Mouse (Mus musculus) hindbrain, embryonic 16.5 days (tissue): ENCODE results near the gene Zfp276. TPM values are rescaled to one million over a fixed set of nuclear protein-coding genes. Genes with fewer than 3 reads are reported as not detected.

Experiments used
- ATAC-seq: fragments of 200-750 bp; cut with Nextera tagmentation; 2 replicates; pipeline ENCODE4 v1.8.0; 2017; ENCODE audit warnings: moderate TSS enrichment, moderate library complexity
- H3K27ac ChIP-seq: fragments of 300-500 bp; sonication (generic); 2 replicates; pipeline ENCODE4 v1.5.1; 2014; ENCODE audit warnings: low read depth, mild to moderate bottlenecking, control low read depth, low read length, moderate library complexity
- H3K27me3 ChIP-seq: fragments of 300-500 bp; sonication (generic); replicated peaks from 2 replicates; pipeline ENCODE4 v1.6.1; 2014; ENCODE audit warnings: low read length; ENCODE audit not compliant: control insufficient read depth, insufficient read depth
- H3K36me3 ChIP-seq: fragments of 300-500 bp; sonication (generic); 2 replicates; pipeline ENCODE4 v1.6.1; 2014; ENCODE audit warnings: mild to moderate bottlenecking, low read length, moderate library complexity, mixed read lengths; ENCODE audit not compliant: control insufficient read depth, insufficient read depth
- H3K4me1 ChIP-seq: fragments of 300-500 bp; sonication (generic); 2 replicates; pipeline ENCODE4 v1.6.1; 2014; ENCODE audit warnings: low read depth, low read length; ENCODE audit not compliant: control insufficient read depth, insufficient read depth
- H3K4me2 ChIP-seq: fragments of 300-500 bp; sonication (generic); 2 replicates; pipeline ENCODE4 v1.6.1; 2014; ENCODE audit warnings: mild to moderate bottlenecking, low read length, control low read depth, moderate library complexity
- H3K4me3 ChIP-seq: fragments of 300-500 bp; sonication (generic); 2 replicates; pipeline ENCODE4 v1.5.1; 2014; ENCODE audit warnings: mild to moderate bottlenecking, low read length, control low read depth, moderate library complexity
- H3K9ac ChIP-seq: fragments of 300-500 bp; sonication (generic); 2 replicates; pipeline ENCODE4 v1.6.1; 2014; ENCODE audit warnings: low read depth, mild to moderate bottlenecking, control low read depth, low read length, moderate library complexity
- H3K9me3 ChIP-seq: fragments of 300-500 bp; sonication (generic); 2 replicates; pipeline ENCODE4 v1.6.1; 2014; ENCODE audit warnings: mild to moderate bottlenecking, low read length, moderate library complexity; ENCODE audit not compliant: control insufficient read depth
- WGBS: fragments of 180-500 bp; shearing (Covaris S2); extraction: QIAGEN DNeasy Blood & Tissue Kit; methylation state at CpG from one replicate; pipeline ENCODE4 v1.1.7; 2014; 5-methylcytosine and 5-hydroxymethylcytosine counted together
- polyA plus RNA-seq: library from polyadenylated mRNA; unstranded; fragments of >200 nt; fragmentation: Nextera tagmentation; extraction: Ambion mirVana; gene quantifications from 2 replicates; pipeline ENCODE4 v1.2.1, GENCODE M21; 2015

Zfp276 gene
- polyA plus RNA-seq, 1 experiment from 2014 or later = 22.4 TPM

- Histone ChIP-seq H3K4me3 (no peak overlapping the region), H3K9ac (no peak overlapping the region), H3K27ac (no peak overlapping the region), H3K4me1 (no peaks in the 10 kb centered on the region), H3K4me2 (no peak overlapping the region), H3K9me3 (no peaks in the 10 kb centered on the region), H3K36me3 (no peaks in the 10 kb centered on the region), H3K27me3 (no peaks in the 10 kb centered on the region)
- WGBS = 91% methylated on average over 3 of the region's 3 CpGs
- ATAC-seq = no peak
Observed at GRCm38 (mm10) chr8:123292281-123292680, 38.3 kb downstream of the Zfp276 start.

GRCm38 (mm10) chr8:123292785-123293184, 38.8 kb downstream of the Zfp276 start:
- Histone ChIP-seq H3K36me3 (no peaks in the 10 kb centered on the region), H3K27me3 (no peaks in the 10 kb centered on the region), H3K4me1 (no peaks in the 10 kb centered on the region), H3K27ac (no peak overlapping the region), H3K4me2 (no peak overlapping the region), H3K9ac (no peak overlapping the region), H3K4me3 (no peak overlapping the region), H3K9me3 (no peaks in the 10 kb centered on the region)
- ATAC-seq = no peak
- WGBS = 89% methylated on average over 2 of the region's 2 CpGs

DNA sequence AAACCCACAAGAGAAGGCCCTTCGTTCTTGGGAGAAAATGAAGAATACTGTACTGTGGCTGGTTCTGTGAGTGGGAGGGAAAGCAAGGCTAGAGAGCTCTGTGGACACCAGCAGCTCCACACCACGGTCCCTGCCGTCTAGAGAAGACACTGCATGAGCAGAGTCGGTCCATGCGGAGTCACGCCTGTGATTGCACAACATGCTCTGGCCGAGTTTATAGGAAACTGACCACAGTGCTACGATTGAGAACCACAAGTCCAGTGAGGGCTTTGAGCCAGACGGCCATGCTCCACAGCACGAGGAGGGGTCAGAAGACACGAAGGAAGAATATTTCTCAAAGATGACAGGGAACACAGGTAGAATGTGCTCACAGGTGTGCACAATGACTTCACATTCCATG, 44.3 kb downstream of the Zfp276 start:
- WGBS = 91% methylated on average over 11 of the region's 11 CpGs
- H3K4me3 ChIP-seq = no peak overlapping the region
- ATAC-seq = no peak

GRCm38 (mm10) chr8:123308738-123309137, 54.7 kb downstream of the Zfp276 start:
- ATAC-seq = no peak
- 73% methylated on average over 4 of the region's 4 CpGs for WGBS
- H3K4me3 ChIP-seq = no peak overlapping the region

More for the DNA sequence above, 44.3 kb downstream of the Zfp276 start:
- Histone ChIP-seq H3K36me3 (no peaks in the 10 kb centered on the region), H3K4me1 (no peaks in the 10 kb centered on the region), H3K9me3 (no peaks in the 10 kb centered on the region), H3K27ac (no peak overlapping the region), H3K27me3 (no peaks in the 10 kb centered on the region), H3K9ac (no peak overlapping the region), H3K4me2 (no peak overlapping the region)

GRCm38 (mm10) chr8:123317781-123318466, 63.9 kb downstream of the Zfp276 start:
- peak; percentile 84 for ATAC-seq

More at GRCm38 (mm10) chr8:123308738-123309137, 54.7 kb downstream of the Zfp276 start:
- no peaks in the 10 kb centered on the region for H3K9me3 ChIP-seq
- no peaks in the 10 kb centered on the region for H3K27me3 ChIP-seq
- H3K27ac ChIP-seq = no peak overlapping the region
- no peaks in the 10 kb centered on the region for H3K36me3 ChIP-seq
- H3K9ac ChIP-seq = no peak overlapping the region
- no peaks in the 10 kb centered on the region for H3K4me1 ChIP-seq
- H3K4me2 ChIP-seq = no peak overlapping the region

GRCm38 (mm10) chr8:123318467-123318911, 64.5 kb downstream of the Zfp276 start, which contains the start of gene Fanca:
Gene Fanca (minus strand): TSS chr8:123318576.
- Histone ChIP-seq H3K4me3 (peak within 1 kb of the TSS; percentile 44), H3K4me1 (peaks cover 7% of the 10 kb centered on the region), H3K9me3 (no peaks in the 10 kb centered on the region), H3K27ac (0 out of 2 replicates have a peak within 1 kb of the TSS, but pooled peaks have one; percentile 13), H3K4me2 (peak within 1 kb of the TSS; percentile 74), H3K9ac (peak within 1 kb of the TSS; percentile 57), H3K36me3 (no peaks in the 10 kb centered on the region), H3K27me3 (no peaks in the 10 kb centered on the region)
- WGBS = under 1% methylated on average over 24 of the region's 24 CpGs
- peak; percentile 100 for ATAC-seq

More at GRCm38 (mm10) chr8:123317781-123318466, 63.9 kb downstream of the Zfp276 start:
- peak overlapping the region; percentile 57 for H3K9ac ChIP-seq
- no peaks in the 10 kb centered on the region for H3K36me3 ChIP-seq
- H3K27ac ChIP-seq = no peak overlapping the region
- H3K4me3 ChIP-seq = peak overlapping the region; percentile 44
- H3K9me3 ChIP-seq = no peaks in the 10 kb centered on the region
- peak overlapping the region; percentile 74 for H3K4me2 ChIP-seq
- H3K4me1 ChIP-seq = peaks cover 7% of the 10 kb centered on the region
- H3K27me3 ChIP-seq = no peaks in the 10 kb centered on the region
- WGBS = 8% methylated on average over 21 of the region's 21 CpGs

Other genes starting within 250 kb of the Zfp276 start
- 22.9 and 23.5 TPM in 2 replicates for gene Ankrd11, start 211.9 kb upstream of the Zfp276 start, polyA plus RNA-seq
- 44.6 and 46.5 TPM in 2 replicates for gene Spg7, start 191.3 kb upstream of the Zfp276 start, polyA plus RNA-seq
- gene Rpl13, start 151.8 kb upstream of the Zfp276 start, polyA plus RNA-seq = 588 and 678 TPM in 2 replicates
- gene Cpne7, start 136.8 kb upstream of the Zfp276 start, polyA plus RNA-seq = 5.9 and 8.6 TPM in 2 replicates
- gene Sult5a1, start 95.9 kb upstream of the Zfp276 start, polyA plus RNA-seq = 1.8 and 2.5 TPM in 2 replicates
- gene Dpep1, start 68.0 kb upstream of the Zfp276 start, polyA plus RNA-seq = 0.68 and 0.72 TPM in 2 replicates
- gene Chmp1a, start 41.4 kb upstream of the Zfp276 start, polyA plus RNA-seq = 221 and 224 TPM in 2 replicates
- gene Spata33, start 41.4 kb upstream of the Zfp276 start, polyA plus RNA-seq = 7.0 and 7.1 TPM in 2 replicates
- 47.2 and 53.3 TPM in 2 replicates for gene Cdk10, start 29.4 kb upstream of the Zfp276 start, polyA plus RNA-seq
- gene Spata2l, start 18.0 kb upstream of the Zfp276 start, polyA plus RNA-seq = 13.0 and 13.8 TPM in 2 replicates
- 61.4 and 63.2 TPM in 2 replicates for gene Vps9d1, start 153 bp downstream of the Zfp276 start, polyA plus RNA-seq
- 5.7 and 7.8 TPM in 2 replicates for gene Fanca, start 64.4 kb downstream of the Zfp276 start, polyA plus RNA-seq
- gene Spire2, start 78.5 kb downstream of the Zfp276 start, polyA plus RNA-seq = 27.3 and 38.5 TPM in 2 replicates
- 396 and 405 TPM in 2 replicates for gene Tcf25, start 119.6 kb downstream of the Zfp276 start, polyA plus RNA-seq
- 0.05 and 0.10 TPM in 2 replicates for gene Mc1r, start 152.9 kb downstream of the Zfp276 start, polyA plus RNA-seq
- gene Tubb3, start 157.2 kb downstream of the Zfp276 start, polyA plus RNA-seq = 1,869 and 1,947 TPM in 2 replicates
- 50.5 and 53.5 TPM in 2 replicates for gene Def8, start 169.3 kb downstream of the Zfp276 start, polyA plus RNA-seq
- gene Afg3l1, start 223.7 kb downstream of the Zfp276 start, polyA plus RNA-seq = 48.7 and 57.4 TPM in 2 replicates